Mouse (Mus musculus): ENCODE results near the gene Tmem106b.

- TF ChIP-seq ZC3H11A (IDR thresholded peaks at IDR 0.05; ENCODE audit: borderline replicate concordance, low read depth, low read length) = no peak
- no peak for TF ChIP-seq CHD2 (IDR thresholded peaks at IDR 0.05; ENCODE audit: low read depth, low read length)
- no peak for TF ChIP-seq ZNF384 (IDR thresholded peaks at IDR 0.05; ENCODE audit: low read depth, low read length)
- no peak for TF ChIP-seq HCFC1 (IDR thresholded peaks at IDR 0.05; ENCODE audit: borderline replicate concordance, insufficient read depth, low read length)
- no peak for TF ChIP-seq MAFK (IDR thresholded peaks at IDR 0.05; ENCODE audit: insufficient read depth, low read depth, low read length)
These were observed 67.7 kb downstream of the Tmem106b start for GRCm38 (mm10) chr6:13137255-13137654.
